Mouse (Mus musculus) large intestine, adult 2 months (tissue): ENCODE data around the gene Tmem128. TPM values are rescaled to one million over a fixed set of nuclear protein-coding genes. Genes with fewer than 3 reads are reported as not detected.

Experiments used
- DNase-seq: peaks from one replicate; pipeline ENCODE4 v3.0.0-alpha.2; 2012; ENCODE audit warnings: low read depth, low spot score
- WGBS: fragments of 180-500 bp; shearing (Covaris S2); methylation state at CpG from one replicate; pipeline ENCODE4 v1.1.7; 2018; 5-methylcytosine and 5-hydroxymethylcytosine counted together
- polyA plus RNA-seq: library from polyadenylated mRNA; depleted of rRNA; stranded (reverse); fragments of >200 nt; gene quantifications from 2 replicates; pipeline ENCODE4 v1.2.3, GENCODE M21; 2012; rRNA removed

The Tmem128 gene
- polyA plus RNA-seq, 1 experiment = 39.5 TPM

GRCm38 (mm10) chr5:38277098-38277866, 17.3 kb downstream of the Tmem128 start:
- 3% methylated on average over 64 of the region's 65 CpGs for WGBS
- DNase-seq = no peak

- no peak for DNase-seq
Observed at GRCm38 (mm10) chr5:38277936-38278600, 18.1 kb downstream of the Tmem128 start.

GRCm38 (mm10) chr5:38280075-38280474, 20.1 kb downstream of the Tmem128 start:
- WGBS = 26% methylated on average over 1 of the region's 1 CpGs
- no peak for DNase-seq

More at GRCm38 (mm10) chr5:38277936-38278600, 18.1 kb downstream of the Tmem128 start:
- 13% methylated on average over 12 of the region's 12 CpGs for WGBS

DNA sequence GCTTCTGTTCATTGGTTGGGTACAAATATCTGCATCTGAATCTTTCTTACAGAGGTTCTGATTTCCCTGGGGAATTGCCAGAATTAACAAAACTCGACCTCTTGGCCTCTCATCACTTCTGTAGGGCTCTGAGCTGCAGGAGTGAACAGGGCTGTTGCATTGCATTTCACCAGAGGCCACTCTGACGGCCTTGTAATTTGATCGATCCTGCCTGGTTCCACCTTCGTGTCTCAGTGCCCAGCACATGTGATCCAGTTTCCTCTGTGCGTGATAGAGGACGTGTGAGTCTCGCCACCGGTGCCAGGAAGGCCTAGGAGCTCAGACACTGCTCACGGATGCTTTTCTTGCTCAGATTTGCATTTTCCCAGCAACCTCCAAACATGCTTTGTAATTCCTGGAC, 25.7 kb downstream of the Tmem128 start:
- DNase-seq = no peak
- 70% methylated on average over 9 of the region's 9 CpGs for WGBS

GRCm38 (mm10) chr5:38288476-38288875, 28.5 kb downstream of the Tmem128 start:
- DNase-seq = no peak
- 79% methylated on average over 3 of the region's 3 CpGs for WGBS

GRCm38 (mm10) chr5:38301761-38302411, 41.9 kb downstream of the Tmem128 start:
- no peak for DNase-seq
- WGBS = 87% methylated on average over 12 of the region's 12 CpGs

GRCm38 (mm10) chr5:38302651-38303050, 42.7 kb downstream of the Tmem128 start:
- WGBS = 32% methylated on average over 12 of the region's 12 CpGs
- no peak for DNase-seq

- WGBS = 63% methylated on average over 2 of the region's 2 CpGs
- no peak for DNase-seq
Observed at GRCm38 (mm10) chr5:38305241-38305640, 45.3 kb downstream of the Tmem128 start.

DNA sequence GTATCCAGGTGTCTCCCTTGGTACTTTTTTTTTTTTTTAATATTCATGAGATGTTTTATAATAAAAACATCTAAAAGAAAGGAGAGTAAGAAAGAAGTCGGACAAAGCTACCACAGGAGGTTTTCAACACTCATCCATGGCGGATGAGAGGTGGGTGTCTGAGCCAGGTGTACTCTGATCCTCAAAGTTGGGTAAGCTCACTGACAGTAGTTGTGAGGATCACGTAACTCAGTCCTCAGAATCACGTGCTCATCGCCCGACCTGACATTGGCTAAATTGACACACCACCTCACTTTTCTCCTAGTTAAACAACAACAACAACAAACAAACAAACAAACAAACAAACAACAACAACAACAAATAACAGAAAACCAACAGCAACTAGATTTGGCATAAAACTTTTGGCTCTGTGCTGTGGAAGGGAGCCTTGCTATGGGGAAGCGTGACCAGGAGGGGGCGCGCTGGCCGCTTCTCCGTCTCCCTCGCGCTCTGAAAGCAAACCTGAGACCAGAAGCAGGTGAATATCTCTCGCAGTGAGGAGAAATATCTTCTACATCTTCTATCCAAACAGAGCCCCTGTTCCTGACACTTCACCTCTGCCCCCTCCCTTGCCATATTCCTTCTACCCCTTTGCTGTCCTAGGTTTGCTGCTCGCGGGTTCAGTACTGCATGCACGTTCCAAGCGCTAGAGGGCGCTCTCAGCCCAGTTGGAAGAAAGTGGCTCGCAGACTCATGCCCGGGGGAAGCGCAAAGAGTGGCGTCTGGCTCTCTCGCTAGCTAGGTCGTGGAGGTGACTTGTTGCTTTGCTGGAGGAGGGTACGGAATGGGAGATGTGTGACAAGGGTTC, 47.5 kb downstream of the Tmem128 start:
- peak; percentile 57 for DNase-seq
- WGBS = 9% methylated on average over 26 of the region's 26 CpGs

DNA sequence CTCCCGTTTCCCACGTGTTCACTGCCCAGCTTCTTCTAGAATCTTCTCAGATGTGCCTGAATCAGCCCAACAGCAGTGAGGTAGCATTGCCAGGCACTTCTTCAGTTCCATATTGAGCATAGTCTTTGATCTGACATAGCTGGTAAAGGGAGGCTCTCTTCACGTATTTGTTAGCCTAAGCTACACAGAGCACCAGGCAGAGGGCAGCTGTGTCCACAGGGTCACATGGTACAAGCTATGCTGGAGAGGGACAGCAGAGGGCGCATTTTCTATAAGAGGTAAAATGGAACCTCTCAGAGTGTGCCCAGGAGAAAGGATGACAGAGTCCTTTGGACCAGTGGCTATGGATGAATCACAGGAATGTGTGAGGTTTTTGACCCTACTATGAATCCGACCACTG, 48.9 kb downstream of the Tmem128 start:
- WGBS = 37% methylated on average over 5 of the region's 5 CpGs
- DNase-seq = peak; percentile 22

DNA sequence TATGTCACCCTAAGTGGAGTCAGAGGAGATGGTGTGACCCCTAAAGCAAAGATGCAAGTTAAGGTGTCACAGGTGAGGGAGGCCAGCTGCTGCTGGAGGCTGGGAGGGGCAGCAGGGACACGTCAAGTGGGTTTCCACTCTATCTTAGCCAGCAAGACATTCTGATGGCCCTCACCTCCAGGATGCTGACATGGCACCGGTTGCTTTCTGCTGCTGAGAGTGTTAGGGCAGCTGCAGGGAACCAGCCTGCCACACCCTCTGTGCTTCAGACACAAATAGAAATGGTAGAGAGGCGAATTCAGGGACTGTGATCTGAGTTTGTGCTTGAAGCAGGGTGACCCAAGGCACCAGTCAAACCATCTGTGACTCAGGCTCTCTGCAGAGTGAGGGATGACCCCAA, 49.8 kb downstream of the Tmem128 start:
- WGBS = 44% methylated on average over 3 of the region's 3 CpGs
- no peak for DNase-seq

Other genes starting within 250 kb of the Tmem128 start
- 14.7 and 16.4 TPM in 2 replicates for gene Stx18, start 221.4 kb upstream of the Tmem128 start, polyA plus RNA-seq
- gene Nsg1, start 100.3 kb upstream of the Tmem128 start, polyA plus RNA-seq = 7.3 and 12.3 TPM in 2 replicates
- gene Zbtb49, start 39.7 kb upstream of the Tmem128 start, polyA plus RNA-seq = 7.0 and 9.4 TPM in 2 replicates
- gene Lyar, start 39.7 kb upstream of the Tmem128 start, polyA plus RNA-seq = 3.8 and 5.2 TPM in 2 replicates
- gene Otop1, start 15.8 kb downstream of the Tmem128 start, polyA plus RNA-seq = 0.07 and 0.21 TPM in 2 replicates
- not detected in 2 replicates for gene Drd5, start 59.2 kb downstream of the Tmem128 start, polyA plus RNA-seq
- 12.6 and 31.0 TPM in 2 replicates for gene Slc2a9, start 243.0 kb downstream of the Tmem128 start, polyA plus RNA-seq